Mouse (Mus musculus) Patski (cell line): ENCODE measurements at regions not wholly inside any gene's neighbourhood (a gene's known extent, or its start where the extent isn't known, plus 50 kb on each side); places are given as distances from the start of the nearest gene placed in this dataset.

Experiments used
- ATAC-seq: fragments of 100-300 bp; one replicate; pipeline ENCODE4 v1.8.0; 2021
- CTCF ChIA-PET: fragments of 350-600 bp; sonication (Branson Sonifier 250); formaldehyde crosslinking; loops from one replicate; lab custom pipeline; 2022; ENCODE audit warnings: inconsistent platforms; lab: Charles Lee
- POLR2A ChIA-PET: fragments of 350-600 bp; sonication (Branson Sonifier 250); formaldehyde crosslinking; loops from one replicate; lab custom pipeline; 2022; ENCODE audit warnings: antibody characterized with exemption, inconsistent platforms; lab: Charles Lee
- DNase-seq: peaks from one replicate; pipeline ENCODE4 v3.0.0-alpha.2; 2011; ENCODE audit warnings: low read depth, low spot score
- H3K27me3 ChIP-seq: fragments of 371-371 bp; one replicate; pipeline ENCODE4 v1.5.1; 2021
- CTCF ChIP-seq: fragments of 100-300 bp; IDR thresholded peaks from one replicate; pipeline ENCODE4 v1.5.1; 2021
- in situ Hi-C: fragments of 300-500 bp; cut with MboI; formaldehyde crosslinking; loops from 3 replicates; pipeline ENCODE4 v1.11.1; 2018; ENCODE audit warnings: low pct_unique_long_range_greater_than_20kb, mixed read lengths

DNA sequence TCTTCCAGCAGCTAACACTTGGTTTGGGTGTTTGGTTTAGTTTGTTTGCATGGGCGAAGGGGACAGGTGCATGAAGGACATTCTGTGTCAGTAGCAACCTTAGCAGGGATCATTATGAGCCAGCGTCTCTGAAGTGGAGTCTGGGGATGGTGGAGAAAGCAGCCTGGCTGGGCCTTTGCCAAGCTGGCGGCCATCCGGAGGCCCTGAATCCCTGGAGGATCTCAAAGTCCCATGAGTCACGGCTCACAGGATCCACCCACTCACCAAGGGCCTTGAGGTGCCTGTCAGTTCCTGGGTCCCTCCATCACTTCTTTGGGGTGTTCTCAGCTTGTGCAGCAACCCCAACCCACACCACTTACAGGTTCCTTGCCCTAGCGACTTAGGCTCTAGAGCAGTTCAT, 80.4 kb upstream of the Acsl1 start:
- TF ChIP-seq CTCF = no peak
- DNase-seq (no peak), ATAC-seq (no peak)
- ChIA-PET POLR2A (no interaction called here), CTCF (interaction anchor here (1.0 kb wide), 1 partner anchor 14 kb away, joined by 3 read pairs; no protein-coding TSS in a partner anchor)
- H3K27me3 ChIP-seq = no peaks in the 10 kb centered on the region
- in situ Hi-C loops = no loop called here

DNA sequence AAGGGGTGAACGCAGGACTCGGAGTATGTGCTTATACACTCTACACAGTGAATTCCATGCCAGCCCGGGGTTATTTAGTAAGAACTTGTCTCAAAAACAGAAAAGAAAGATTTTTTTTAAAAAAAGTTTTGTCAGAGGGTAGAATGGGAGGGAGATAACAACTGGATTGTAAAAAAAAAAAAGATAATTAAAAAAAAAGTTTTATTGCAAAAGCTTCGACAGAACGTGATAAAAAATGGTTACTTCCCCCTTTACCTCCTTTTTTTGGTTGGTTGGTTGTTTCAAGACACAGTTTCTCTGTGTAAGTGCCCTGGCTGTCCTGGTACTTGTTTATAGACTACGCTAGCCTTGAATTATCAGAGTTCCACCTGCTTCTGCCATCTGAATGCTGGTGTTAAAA, 79.2 kb upstream of the Acsl1 start:
- DNase-seq (no peak), ATAC-seq (no peak)
- no peak for TF ChIP-seq CTCF
- no peaks in the 10 kb centered on the region for H3K27me3 ChIP-seq
- POLR2A ChIA-PET = no interaction called here
- CTCF ChIA-PET = no interaction called here
- in situ Hi-C loops = no loop called here

DNA sequence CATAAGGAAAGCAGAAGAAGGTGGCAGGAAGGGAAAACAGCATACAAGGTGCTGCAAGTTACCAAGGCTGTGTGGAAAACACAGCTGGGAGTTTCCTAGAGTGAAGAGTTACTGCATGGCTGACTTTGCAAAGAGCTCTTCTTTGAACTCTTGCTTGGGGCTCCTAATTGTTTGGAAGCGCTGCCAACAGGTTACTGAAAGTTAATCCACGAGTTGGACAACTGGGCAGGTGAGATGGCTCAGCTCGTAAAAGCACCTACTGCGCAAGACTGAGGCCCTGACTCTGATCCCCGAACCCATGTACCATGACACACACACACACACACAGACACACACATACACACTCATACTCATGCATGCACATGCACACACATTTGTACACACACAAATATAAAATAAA, 77.5 kb upstream of the Acsl1 start:
- no peaks in the 10 kb centered on the region for H3K27me3 ChIP-seq
- no peak for DNase-seq
- TF ChIP-seq CTCF = no peak
- in situ Hi-C loops = no loop called here
- ChIA-PET POLR2A (no interaction called here), CTCF (no interaction called here)
- no peak for ATAC-seq

DNA sequence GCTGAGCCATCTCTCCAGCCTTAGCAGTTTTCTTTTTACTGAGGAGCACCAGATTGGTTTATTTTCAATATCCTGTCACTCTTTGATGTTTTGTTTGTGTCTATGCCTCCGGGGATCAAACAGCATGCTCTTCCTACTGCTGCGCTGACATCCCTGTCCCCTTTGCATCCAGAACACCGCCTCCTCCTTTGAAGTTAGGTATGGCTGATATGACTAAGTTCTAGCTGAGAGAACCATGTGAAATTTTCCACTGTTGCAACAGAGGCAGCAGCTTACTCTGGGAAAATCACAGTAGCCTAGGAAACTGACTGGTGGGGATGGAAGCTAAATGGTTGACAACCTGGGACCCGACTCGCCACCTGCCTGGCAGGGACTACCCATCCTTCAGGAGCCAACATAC, 76.1 kb upstream of the Acsl1 start:
- TF ChIP-seq CTCF = no peak
- in situ Hi-C loops = no loop called here
- ATAC-seq (no peak), DNase-seq (no peak)
- ChIA-PET POLR2A (no interaction called here), CTCF (interaction anchor here (0.8 kb wide), 1 partner anchor 26 kb away, joined by 3 read pairs; no protein-coding TSS in a partner anchor)
- no peaks in the 10 kb centered on the region for H3K27me3 ChIP-seq

DNA sequence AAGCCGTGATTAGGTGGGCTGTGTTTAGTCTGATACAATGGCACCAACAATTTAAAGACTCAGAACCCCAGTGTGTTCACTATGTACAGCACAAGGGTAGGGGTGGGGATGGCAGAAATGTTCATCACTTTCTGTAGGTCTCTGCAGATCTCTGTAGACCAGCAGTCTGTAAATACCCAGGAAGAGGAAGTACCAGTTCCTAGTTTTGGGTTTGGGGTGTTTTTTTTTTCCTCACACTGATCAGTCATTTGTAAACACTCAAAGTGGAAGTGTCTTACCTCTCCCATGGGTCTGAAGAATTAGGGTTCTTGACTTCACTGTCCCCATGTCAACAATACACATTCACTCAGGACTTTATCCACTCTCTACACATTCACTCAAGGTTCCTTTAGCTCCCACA, 75.5 kb upstream of the Acsl1 start:
- H3K27me3 ChIP-seq = no peaks in the 10 kb centered on the region
- in situ Hi-C loops = no loop called here
- no peak for ATAC-seq
- no peak for DNase-seq
- TF ChIP-seq CTCF = no peak
- ChIA-PET POLR2A (no interaction called here), CTCF (interaction anchor here (0.8 kb wide), 1 partner anchor 26 kb away, joined by 3 read pairs; no protein-coding TSS in a partner anchor)

DNA sequence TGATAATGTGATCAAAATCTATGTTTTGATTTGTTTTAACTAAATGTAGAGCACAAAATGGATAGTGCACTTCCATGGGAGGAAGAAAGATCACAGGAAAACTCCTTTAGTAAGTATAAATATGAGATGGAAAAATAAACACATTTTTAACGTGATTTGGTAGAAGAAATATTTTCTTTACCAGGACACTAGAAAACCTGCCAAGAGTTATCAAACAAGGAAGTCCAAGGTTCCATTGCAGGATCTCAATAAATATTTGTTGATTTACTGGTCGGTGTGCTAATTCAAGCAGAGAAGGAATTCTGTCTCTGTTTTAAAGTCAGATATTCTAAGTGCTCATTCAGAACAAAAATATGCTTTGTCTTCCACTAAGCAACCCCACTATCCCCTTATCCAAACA, 73.8 kb upstream of the Acsl1 start:
- ChIA-PET POLR2A (no interaction called here), CTCF (interaction anchor here (1.1 kb wide), 1 partner anchor 23 kb away, joined by 3 read pairs; no protein-coding TSS in a partner anchor)
- no peak for TF ChIP-seq CTCF
- DNase-seq (no peak), ATAC-seq (no peak)
- no peaks in the 10 kb centered on the region for H3K27me3 ChIP-seq
- in situ Hi-C loops = no loop called here

DNA sequence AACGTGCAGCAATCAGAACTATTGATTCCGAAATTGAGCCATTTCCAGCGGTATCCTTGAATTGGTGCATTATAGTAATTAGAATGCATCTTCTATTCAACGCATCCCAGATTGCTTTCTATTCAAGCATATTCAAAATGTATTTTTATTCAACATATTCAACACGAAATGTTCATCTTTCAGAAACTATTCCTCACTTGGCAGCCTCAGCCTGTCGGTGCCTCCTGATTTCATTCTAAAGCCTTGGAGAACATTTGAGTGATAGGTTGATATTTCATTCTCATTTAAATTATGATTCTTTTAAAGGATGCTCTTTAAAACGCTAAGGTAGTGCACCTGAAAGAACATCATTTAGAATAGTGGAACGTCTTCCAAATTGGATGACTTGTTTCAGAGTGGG, 73.1 kb upstream of the Acsl1 start:
- no peaks in the 10 kb centered on the region for H3K27me3 ChIP-seq
- ATAC-seq (no peak), DNase-seq (no peak)
- ChIA-PET POLR2A (no interaction called here), CTCF (interaction anchor here (1.1 kb wide), 1 partner anchor 24 kb away, joined by 3 read pairs; no protein-coding TSS in a partner anchor)
- in situ Hi-C loops = no loop called here
- no peak for TF ChIP-seq CTCF

DNA sequence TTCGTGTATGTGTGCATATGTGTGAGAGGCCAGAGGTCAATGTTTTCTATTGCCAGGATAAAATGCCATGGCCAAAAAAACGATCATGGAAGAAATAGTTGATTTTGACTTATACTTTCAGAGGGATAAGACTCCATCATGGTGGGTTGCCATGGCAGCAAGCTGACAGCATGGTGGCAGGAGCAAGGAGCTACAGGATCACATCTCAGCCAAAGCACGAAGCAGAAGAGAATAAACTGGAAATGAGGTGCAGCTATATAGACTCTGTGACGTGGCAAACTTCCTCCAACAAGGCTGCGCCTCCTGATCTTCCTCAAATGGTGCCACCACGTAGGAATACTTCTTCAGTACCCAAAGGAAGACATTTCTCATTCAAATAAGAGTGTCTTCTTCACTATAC, 70.2 kb upstream of the Acsl1 start:
- DNase-seq = no peak
- ChIA-PET CTCF (no interaction called here), POLR2A (no interaction called here)

DNA sequence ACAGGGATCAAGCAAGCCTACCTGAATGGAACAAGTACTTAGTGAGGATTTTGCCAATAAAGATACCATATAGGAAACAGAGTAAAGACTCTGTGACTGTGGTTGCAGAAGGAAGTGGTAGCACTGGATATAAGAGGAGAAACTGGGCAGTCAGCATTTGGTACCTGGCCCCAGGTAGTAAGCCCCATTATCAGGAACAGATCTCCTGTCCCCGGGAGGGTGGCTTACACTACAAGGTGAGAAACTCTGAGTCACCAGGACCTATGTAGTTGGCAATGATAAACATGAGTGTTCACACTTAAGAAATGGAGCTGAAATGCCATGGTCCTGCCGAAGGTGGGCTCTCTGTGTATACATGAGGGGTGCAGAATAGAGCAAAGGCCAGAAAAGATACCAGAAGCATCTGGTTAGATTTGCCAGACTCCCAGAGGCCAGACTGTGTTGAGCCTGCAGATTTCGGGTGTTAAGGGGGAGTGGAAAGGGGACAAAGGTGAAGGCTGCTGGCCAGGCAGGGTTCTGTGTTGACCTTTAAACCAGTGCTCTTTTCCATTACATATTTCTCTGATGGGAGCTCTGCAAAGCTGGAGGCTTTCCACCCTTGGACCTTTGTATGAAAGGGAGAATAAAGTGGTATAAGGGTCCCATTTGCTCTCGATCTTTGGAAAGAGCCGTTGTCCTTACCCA, 66.8 kb upstream of the Acsl1 start:
- in situ Hi-C loops = no loop called here
- ChIA-PET POLR2A (no interaction called here), CTCF (no interaction called here)
- DNase-seq (no peak), ATAC-seq (no peak)
- no peak for TF ChIP-seq CTCF
- no peaks in the 10 kb centered on the region for H3K27me3 ChIP-seq

More for the DNA sequence above, 70.2 kb upstream of the Acsl1 start:
- in situ Hi-C loops = no loop called here
- no peak for ATAC-seq
- TF ChIP-seq CTCF = no peak
- no peaks in the 10 kb centered on the region for H3K27me3 ChIP-seq

DNA sequence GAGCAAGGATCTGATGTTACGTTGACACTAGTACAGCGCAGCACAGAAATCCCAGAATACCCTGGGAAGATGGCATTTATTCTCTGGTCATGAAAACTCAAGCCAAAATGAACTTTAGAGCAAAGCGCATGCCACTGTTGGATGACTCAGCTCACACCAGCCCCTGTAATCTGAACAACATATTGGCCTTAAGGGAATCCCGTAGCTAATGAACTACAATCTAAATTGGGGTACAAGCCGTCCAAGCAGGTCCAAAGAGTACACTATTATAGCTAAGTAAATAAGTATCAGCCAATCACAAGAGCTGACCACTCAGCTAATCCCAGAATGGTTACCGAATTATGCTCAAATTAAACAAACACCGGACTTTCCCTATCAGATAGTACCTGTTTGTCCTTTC, 62.0 kb upstream of the Acsl1 start:
- in situ Hi-C loops = no loop called here
- ChIA-PET POLR2A (no interaction called here), CTCF (interaction anchor here (1.1 kb wide), 1 partner anchor 10 kb away, joined by 4 read pairs; no protein-coding TSS in a partner anchor)
- TF ChIP-seq CTCF = no peak
- ATAC-seq = no peak
- DNase-seq = no peak
- H3K27me3 ChIP-seq = no peaks in the 10 kb centered on the region

DNA sequence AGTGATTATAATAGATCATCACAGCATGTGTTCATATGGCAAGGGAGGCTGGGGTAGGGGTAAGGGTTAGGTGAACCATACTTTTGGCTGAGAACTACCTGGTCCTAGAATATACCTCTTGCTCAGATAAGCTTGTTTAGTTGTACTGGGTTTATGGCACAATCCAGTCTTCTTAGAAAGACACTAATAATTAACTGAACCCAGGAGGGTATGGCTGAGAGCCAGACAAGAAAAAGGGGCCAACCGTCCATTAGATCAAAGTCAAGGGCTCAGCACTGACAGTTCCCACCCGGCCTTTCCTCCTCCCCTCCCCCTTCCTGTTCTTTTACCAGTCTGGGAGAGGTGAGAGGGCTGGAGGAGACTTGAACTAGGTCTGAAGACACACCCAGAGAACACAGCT, 61.5 kb upstream of the Acsl1 start:
- no peak for ATAC-seq
- H3K27me3 ChIP-seq = no peaks in the 10 kb centered on the region
- TF ChIP-seq CTCF = no peak
- DNase-seq = no peak
- POLR2A ChIA-PET = no interaction called here
- in situ Hi-C loops = no loop called here
- CTCF ChIA-PET = interaction anchor here (1.1 kb wide), 1 partner anchor 9 kb away, joined by 4 read pairs; no protein-coding TSS in a partner anchor
